Mouse (Mus musculus) olfactory bulb, adult 2 months (tissue): ENCODE results near the gene Rxfp4. TPM values are rescaled to one million over a fixed set of nuclear protein-coding genes. Genes with fewer than 3 reads are reported as not detected.

Experiments
- H3K27ac ChIP-seq: fragments of 200-500 bp; 2 replicates; pipeline ENCODE4 v1.5.1; 2012; ENCODE audit warnings: low read depth, low read length; ENCODE audit not compliant: insufficient read depth
- H3K4me1 ChIP-seq: fragments of 200-500 bp; 2 replicates; pipeline ENCODE4 v1.6.1; 2012; ENCODE audit warnings: low read length; ENCODE audit not compliant: control insufficient read depth, insufficient read depth
- H3K4me3 ChIP-seq: fragments of 200-500 bp; 2 replicates; pipeline ENCODE4 v1.5.1; 2012; ENCODE audit warnings: mild to moderate bottlenecking, low read depth, low read length, moderate library complexity; ENCODE audit not compliant: insufficient read depth
- CTCF ChIP-seq: fragments of 200-500 bp; IDR thresholded peaks from 2 replicates; pipeline ENCODE4 v1.5.1; 2012; ENCODE audit warnings: low read depth, mild to moderate bottlenecking, low read length, moderate library complexity; ENCODE audit not compliant: insufficient read depth
- POLR2A ChIP-seq: fragments of 200-500 bp; IDR thresholded peaks from 2 replicates; pipeline ENCODE4 v1.6.1; 2012; ENCODE audit warnings: mild to moderate bottlenecking, low read depth, low read length, moderate library complexity; ENCODE audit not compliant: insufficient read depth
- WGBS: fragments of 180-500 bp; shearing (Covaris S2); methylation state at CpG from one replicate; pipeline ENCODE4 v1.1.7; 2018; 5-methylcytosine and 5-hydroxymethylcytosine counted together
- polyA plus RNA-seq: library from polyadenylated mRNA; stranded (reverse); fragments of >200 nt; gene quantifications from 2 replicates; pipeline ENCODE4 v1.2.4, GENCODE M21; 2012; ENCODE audit warnings: low replicate concordance; ENCODE audit not compliant: missing spikeins, insufficient read depth, insufficient read length

Gene Rxfp4
- polyA plus RNA-seq, 1 experiment: not detected

DNA sequence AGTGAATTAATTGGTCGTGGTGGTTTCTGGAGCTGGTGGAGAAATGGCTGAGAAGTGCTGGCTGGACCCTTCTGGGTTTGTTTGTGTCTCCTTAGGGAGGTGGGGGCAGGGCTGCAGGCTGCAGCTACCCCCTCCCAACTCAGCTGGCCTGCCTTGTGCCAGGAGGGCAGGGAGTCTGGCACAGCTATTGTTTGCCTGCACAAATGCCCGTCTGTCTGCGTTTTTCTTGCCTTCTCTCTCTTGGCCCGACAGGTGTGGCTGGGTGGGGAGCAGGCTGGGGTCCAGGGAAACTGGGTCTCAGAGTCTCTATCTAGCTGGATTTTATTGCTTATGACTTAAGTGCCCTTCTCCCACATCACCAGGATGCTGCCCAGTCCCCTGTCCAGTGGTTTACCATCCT lies 28.6 kb downstream of the Rxfp4 start:
- no peak for TF ChIP-seq POLR2A
- TF ChIP-seq CTCF: no peak
- peak overlapping the region; percentile 21 for H3K4me3 ChIP-seq
- peaks cover 55% of the 10 kb centered on the region for H3K4me1 ChIP-seq
- 12% methylated on average over 4 of the region's 4 CpGs for WGBS
- H3K27ac ChIP-seq: peak overlapping the region; percentile 97

DNA sequence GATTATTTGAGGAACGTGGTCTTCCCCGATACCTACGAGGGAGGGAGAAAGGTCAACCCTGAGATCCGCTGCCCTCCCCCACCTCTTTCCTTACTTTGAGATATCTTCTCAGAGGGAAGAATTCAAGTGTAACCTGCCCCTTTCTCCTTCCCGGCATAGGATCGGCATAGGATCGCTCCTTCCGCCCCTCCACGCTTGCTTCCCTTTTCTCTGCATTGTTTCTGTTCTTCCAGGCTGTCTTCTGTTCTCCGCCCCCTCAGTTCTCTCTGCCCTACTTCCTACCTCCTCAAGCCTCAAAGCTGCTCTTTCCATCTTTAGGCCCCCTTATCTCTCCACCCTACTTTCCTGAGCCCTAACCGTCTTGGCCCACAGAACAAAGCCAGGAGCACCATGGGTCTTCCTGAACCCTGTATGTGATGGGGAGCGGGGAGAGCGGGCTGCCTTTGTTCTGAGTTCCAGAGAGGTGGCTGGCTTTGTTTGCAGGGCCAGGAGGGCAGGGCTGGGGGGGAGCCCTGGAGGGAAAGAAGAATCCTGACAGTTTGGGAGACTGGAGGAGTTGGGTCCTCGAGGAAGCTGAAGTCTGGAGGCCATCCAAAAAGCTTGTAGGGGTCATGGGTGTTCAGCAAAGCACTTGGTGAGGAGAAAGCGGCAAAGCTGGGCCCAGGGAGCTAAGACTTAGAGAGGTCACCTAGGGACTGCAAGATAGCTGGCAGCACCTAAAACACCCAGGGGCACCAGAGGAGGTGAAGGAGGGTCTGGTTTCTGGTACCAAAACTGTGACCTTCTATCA lies 29.4 kb downstream of the Rxfp4 start:
- Histone ChIP-seq H3K4me3 (peak overlapping the region; percentile 90), H3K4me1 (peaks cover 53% of the 10 kb centered on the region), H3K27ac (peak overlapping the region; percentile 97)
- WGBS: 3% methylated on average over 15 of the region's 15 CpGs
- TF ChIP-seq CTCF (no peak), POLR2A (no peak)

- peaks cover 51% of the 10 kb centered on the region for H3K4me1 ChIP-seq
- 0% methylated on average over 6 of the region's 6 CpGs for WGBS
- TF ChIP-seq CTCF: no peak
- peak overlapping the region; percentile 90 for H3K4me3 ChIP-seq
- H3K27ac ChIP-seq: peak overlapping the region; percentile 97
Observed at GRCm38 (mm10) chr3:88622941-88623345, 30.0 kb downstream of the Rxfp4 start.

DNA sequence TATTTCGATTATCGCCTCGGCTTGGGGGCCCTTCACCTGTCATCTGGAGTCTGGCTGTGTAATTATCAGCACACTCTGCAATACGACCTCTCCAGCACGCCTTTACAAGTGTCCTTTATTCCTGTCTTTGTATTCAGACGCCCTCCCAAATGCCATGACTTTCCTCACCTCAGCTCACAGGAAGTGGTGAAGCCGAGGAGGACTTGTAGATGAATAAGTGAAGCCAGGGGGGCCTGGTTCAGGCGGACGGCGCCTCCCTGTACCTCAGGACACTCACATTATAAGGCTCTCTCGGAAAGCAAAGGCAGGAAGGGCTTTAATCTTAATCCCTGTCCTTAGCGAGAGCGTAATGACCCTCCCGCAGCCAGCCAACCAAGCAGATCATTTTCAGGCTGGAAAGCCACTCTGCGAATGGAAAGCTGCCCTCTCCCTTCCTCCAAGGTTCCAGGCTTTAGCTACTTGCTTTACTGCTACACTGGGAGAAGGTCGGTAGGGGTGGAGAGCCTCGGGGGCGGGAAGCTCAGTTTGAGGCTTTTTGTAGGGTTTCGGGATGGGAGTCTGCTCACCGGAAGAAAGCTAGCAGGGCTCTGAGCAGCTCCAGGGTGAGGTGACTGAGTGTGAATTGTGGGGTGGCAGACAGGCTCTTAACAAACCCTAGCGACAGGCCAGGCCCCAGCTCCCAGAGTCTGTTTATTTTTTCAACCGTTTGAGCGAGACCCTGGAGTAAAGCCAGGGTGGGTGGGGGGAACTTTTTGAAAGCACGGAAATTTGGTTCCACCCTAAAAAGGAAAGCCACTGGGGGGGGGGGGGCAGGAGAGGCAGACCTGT lies 30.6 kb downstream of the Rxfp4 start:
- peak overlapping the region; percentile 90 for H3K4me3 ChIP-seq
- peak overlapping the region; percentile 97 for H3K27ac ChIP-seq
- TF ChIP-seq POLR2A: no peak
- no peak for TF ChIP-seq CTCF
- WGBS: under 1% methylated on average over 24 of the region's 24 CpGs
- peaks cover 49% of the 10 kb centered on the region for H3K4me1 ChIP-seq

DNA sequence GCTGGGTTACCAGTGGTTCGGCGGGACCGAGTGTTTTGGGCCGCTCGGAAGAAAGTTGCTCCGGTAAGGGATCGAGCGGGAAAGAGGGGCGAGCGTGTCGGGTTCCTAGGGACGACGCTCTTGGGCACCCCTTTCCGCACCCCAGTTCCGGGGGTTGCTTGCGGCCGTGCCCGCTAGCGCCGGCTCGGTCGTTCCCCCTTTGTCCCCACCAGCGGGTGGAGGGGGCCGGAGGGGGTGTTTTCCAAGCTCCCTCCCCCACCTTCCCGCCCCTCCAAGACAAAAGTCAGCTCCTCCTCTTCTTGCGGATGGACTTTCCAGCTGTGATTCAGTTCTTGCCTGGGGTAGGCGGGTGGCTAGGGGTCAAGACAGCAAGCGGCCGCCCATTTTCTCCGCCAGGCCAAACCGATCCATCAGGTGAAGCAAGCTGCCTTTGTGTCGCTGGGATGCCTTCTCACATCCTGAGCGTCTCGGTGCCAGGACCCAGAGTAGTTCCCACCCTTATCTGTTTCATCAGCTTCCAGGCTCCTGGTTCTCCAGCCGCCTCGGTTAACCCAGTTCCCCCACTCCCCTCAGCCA lies 31.3 kb downstream of the Rxfp4 start:
- H3K4me3 ChIP-seq: peak overlapping the region; percentile 90
- peak overlapping the region; percentile 97 for H3K27ac ChIP-seq
- WGBS: under 1% methylated on average over 36 of the region's 36 CpGs
- no peak for TF ChIP-seq POLR2A
- no peak for TF ChIP-seq CTCF
- peaks cover 50% of the 10 kb centered on the region for H3K4me1 ChIP-seq

DNA sequence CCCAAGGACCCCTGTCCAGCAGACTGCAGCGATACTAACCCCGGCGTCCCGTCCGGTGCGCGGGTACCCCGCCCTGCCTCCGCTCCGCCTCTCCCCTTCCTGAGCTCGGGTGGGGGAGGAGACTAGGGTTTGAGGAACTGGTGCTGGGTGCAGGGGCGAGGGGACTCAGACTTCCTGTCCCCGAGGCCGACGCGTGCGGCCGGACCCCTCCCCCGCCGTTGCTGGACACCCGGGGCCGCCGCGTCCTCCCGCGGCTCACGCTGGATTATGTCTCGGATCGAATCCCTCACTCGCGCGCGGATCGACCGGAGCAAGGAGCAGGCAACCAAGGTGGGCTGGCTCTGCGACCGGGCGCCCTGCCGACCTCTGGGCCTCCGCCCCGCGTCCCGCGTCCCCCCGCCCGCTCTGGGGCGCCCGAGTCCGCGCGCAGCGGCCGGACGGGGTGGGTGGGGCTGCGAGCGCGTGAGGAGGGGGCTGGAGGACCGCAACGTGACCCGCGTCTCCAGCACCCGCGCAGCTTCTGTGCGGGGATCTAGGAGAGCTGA lies 31.9 kb downstream of the Rxfp4 start:
- peak overlapping the region; percentile 90 for H3K4me3 ChIP-seq
- H3K4me1 ChIP-seq: peaks cover 50% of the 10 kb centered on the region
- TF ChIP-seq POLR2A: no peak
- no peak for TF ChIP-seq CTCF
- H3K27ac ChIP-seq: peak overlapping the region; percentile 97
- WGBS: under 1% methylated on average over 62 of the region's 64 CpGs

DNA sequence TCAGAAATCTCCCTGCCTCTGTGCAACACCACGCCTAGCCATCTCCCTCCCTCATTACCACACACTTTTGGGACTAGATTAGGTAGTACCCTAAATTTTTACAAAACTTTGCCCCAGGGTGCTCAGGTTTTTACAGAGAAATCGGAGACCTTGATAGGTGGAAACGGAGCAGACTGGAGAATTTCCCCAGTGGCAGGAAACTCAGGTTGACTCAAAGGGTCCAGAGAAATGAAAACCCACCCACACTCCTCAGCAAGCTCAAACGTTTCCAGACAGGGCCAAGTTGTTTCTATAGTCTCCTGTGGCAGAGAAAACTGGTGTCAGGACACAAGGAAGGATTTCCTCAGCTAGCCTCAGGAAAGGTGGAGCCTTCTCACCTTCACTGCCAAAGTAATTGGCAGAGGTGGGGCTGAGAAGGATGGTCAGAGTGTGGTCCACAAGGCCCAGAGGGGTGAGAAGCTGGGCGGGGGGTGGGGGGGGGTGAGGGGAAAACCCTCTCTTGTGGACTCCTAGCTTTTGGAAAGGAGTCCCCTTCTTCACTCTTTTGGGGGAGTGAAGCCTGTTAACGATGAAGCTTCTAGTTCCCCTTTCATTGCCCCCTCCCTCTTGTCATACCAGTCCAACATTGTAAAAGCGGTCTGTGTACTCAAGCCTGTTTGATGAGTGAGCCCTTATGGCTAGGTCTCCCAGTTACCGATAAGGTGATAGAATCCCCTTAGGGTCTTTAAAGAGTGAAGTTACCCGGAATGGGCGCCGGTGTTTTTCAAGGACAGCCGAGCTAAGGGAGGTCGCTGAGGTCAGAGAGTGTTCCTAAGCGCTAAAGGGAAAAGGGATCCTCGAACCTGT lies 32.6 kb downstream of the Rxfp4 start:
- TF ChIP-seq POLR2A (no peak), CTCF (no peak)
- H3K27ac ChIP-seq: peak overlapping the region; percentile 97
- 15% methylated on average over 15 of the region's 15 CpGs for WGBS
- peak overlapping the region; percentile 90 for H3K4me3 ChIP-seq
- peaks cover 49% of the 10 kb centered on the region for H3K4me1 ChIP-seq

GRCm38 (mm10) chr3:88619113-88620097 lies 33.5 kb downstream of the Rxfp4 start:
- WGBS: 41% methylated on average over 9 of the region's 9 CpGs
- Histone ChIP-seq H3K4me3 (no peak overlapping the region), H3K4me1 (peaks cover 43% of the 10 kb centered on the region), H3K27ac (peak overlapping the region; percentile 8; the same call in 1 of the 2 replicates)
- TF ChIP-seq POLR2A (no peak), CTCF (no peak)
